Mouse (Mus musculus) ES-Bruce4 (cell line): Measurements from ENCODE around the gene Fmnl1. TPM values are rescaled to one million over a fixed set of nuclear protein-coding genes. Genes with fewer than 3 reads are reported as not detected.

Experiments
- H3K27ac ChIP-seq: 2 replicates; pipeline ENCODE4 v1.5.1; 2012; ENCODE audit warnings: low read length, inconsistent platforms; ENCODE audit not compliant: insufficient read depth
- H3K27me3 ChIP-seq: 2 replicates; pipeline ENCODE4 v1.6.1; 2012; ENCODE audit warnings: mild to moderate bottlenecking, low read length, inconsistent platforms; ENCODE audit not compliant: control insufficient read depth, poor library complexity, insufficient read depth, severe bottlenecking
- H3K36me3 ChIP-seq: 2 replicates; pipeline ENCODE4 v1.6.1; 2012; ENCODE audit warnings: inconsistent platforms, mild to moderate bottlenecking, low read length, moderate library complexity; ENCODE audit not compliant: control insufficient read depth, poor library complexity, insufficient read depth, severe bottlenecking
- H3K4me1 ChIP-seq: one replicate; pipeline ENCODE4 v1.8.1; 2011; ENCODE audit warnings: low read length; ENCODE audit not compliant: control insufficient read depth, insufficient read depth
- H3K4me3 ChIP-seq: 2 replicates; pipeline ENCODE4 v1.5.1; 2011; ENCODE audit warnings: low read depth, mild to moderate bottlenecking, low read length
- H3K9ac ChIP-seq: 2 replicates; pipeline ENCODE4 v1.6.1; 2012; ENCODE audit warnings: low read depth, mild to moderate bottlenecking, inconsistent platforms; ENCODE audit not compliant: poor library complexity, severe bottlenecking
- H3K9me3 ChIP-seq: replicated peaks from 2 replicates; pipeline ENCODE4 v1.6.1; 2012; ENCODE audit warnings: mild to moderate bottlenecking, low read length, inconsistent platforms; ENCODE audit not compliant: control insufficient read depth, poor library complexity, insufficient read depth, severe bottlenecking
- CTCF ChIP-seq: IDR thresholded peaks from one replicate; pipeline ENCODE4 v1.8.1; 2011; ENCODE audit warnings: low read depth, low read length
- EP300 ChIP-seq: IDR thresholded peaks from 2 replicates; pipeline ENCODE4 v1.6.1; 2011; ENCODE audit warnings: low read depth, low read length; ENCODE audit not compliant: insufficient read depth
- POLR2A ChIP-seq: IDR thresholded peaks from one replicate; pipeline ENCODE4 v1.8.1; 2011; ENCODE audit warnings: low read length; ENCODE audit not compliant: insufficient read depth
- polyA plus RNA-seq: library from polyadenylated mRNA; stranded (reverse); fragments of >200 nt; gene quantifications from 2 replicates; pipeline ENCODE4 v1.2.4, GENCODE M21; 2011; ENCODE audit warnings: low read depth; ENCODE audit not compliant: missing spikeins, insufficient read depth, insufficient read length

The Fmnl1 gene
- polyA plus RNA-seq, 1 experiment: 4.9 TPM

- no peak overlapping the region for H3K27ac ChIP-seq
- H3K36me3 ChIP-seq: no peaks in the 10 kb centered on the region
- peaks cover 9% of the 10 kb centered on the region for H3K27me3 ChIP-seq
- H3K4me1 ChIP-seq: peaks cover 2% of the 10 kb centered on the region
- H3K9ac ChIP-seq: no peak overlapping the region
- H3K4me3 ChIP-seq: no peak overlapping the region
- TF ChIP-seq CTCF: no peak
- TF ChIP-seq POLR2A: no peak
- TF ChIP-seq EP300: no peak
- H3K9me3 ChIP-seq: no peaks in the 10 kb centered on the region
Measured at GRCm38 (mm10) chr11:103173771-103174344, 3.0 kb downstream of the Fmnl1 start.

GRCm38 (mm10) chr11:103174411-103174832 lies 3.5 kb downstream of the Fmnl1 start:
- TF ChIP-seq POLR2A: no peak
- no peak for TF ChIP-seq CTCF
- no peak for TF ChIP-seq EP300
- H3K27ac ChIP-seq: no peak overlapping the region
- H3K27me3 ChIP-seq: peaks cover 9% of the 10 kb centered on the region
- H3K36me3 ChIP-seq: no peaks in the 10 kb centered on the region
- H3K9ac ChIP-seq: no peak overlapping the region
- no peak overlapping the region for H3K4me3 ChIP-seq
- H3K9me3 ChIP-seq: no peaks in the 10 kb centered on the region
- peaks cover 2% of the 10 kb centered on the region for H3K4me1 ChIP-seq

- H3K9me3 ChIP-seq: no peaks in the 10 kb centered on the region
Measured at GRCm38 (mm10) chr11:103174891-103175391, 4.0 kb downstream of the Fmnl1 start.

GRCm38 (mm10) chr11:103175688-103176442 lies 5.0 kb downstream of the Fmnl1 start:
- Histone ChIP-seq H3K9ac (no peak overlapping the region), H3K27ac (0 out of 2 replicates have a peak overlapping the region, but pooled peaks have one; percentile 5), H3K4me1 (peaks cover 2% of the 10 kb centered on the region), H3K9me3 (no peaks in the 10 kb centered on the region), H3K4me3 (no peak overlapping the region), H3K36me3 (no peaks in the 10 kb centered on the region), H3K27me3 (peaks cover 4% of the 10 kb centered on the region)
- TF ChIP-seq POLR2A (no peak), CTCF (no peak), EP300 (no peak)

More at GRCm38 (mm10) chr11:103174891-103175391, 4.0 kb downstream of the Fmnl1 start:
- no peak overlapping the region for H3K9ac ChIP-seq
- peaks cover 9% of the 10 kb centered on the region for H3K27me3 ChIP-seq
- no peak overlapping the region for H3K4me3 ChIP-seq
- peaks cover 2% of the 10 kb centered on the region for H3K4me1 ChIP-seq
- TF ChIP-seq POLR2A (no peak), CTCF (no peak), EP300 (no peak)
- H3K27ac ChIP-seq: no peak overlapping the region
- no peaks in the 10 kb centered on the region for H3K36me3 ChIP-seq

GRCm38 (mm10) chr11:103176510-103176909 lies 5.6 kb downstream of the Fmnl1 start:
- TF ChIP-seq EP300: no peak
- no peak for TF ChIP-seq POLR2A
- TF ChIP-seq CTCF: no peak
- Histone ChIP-seq H3K9me3 (no peaks in the 10 kb centered on the region), H3K36me3 (no peaks in the 10 kb centered on the region), H3K4me3 (no peak overlapping the region), H3K27me3 (no peaks in the 10 kb centered on the region; the same call in 1 of the 2 replicates), H3K9ac (no peak overlapping the region), H3K4me1 (peaks cover 2% of the 10 kb centered on the region), H3K27ac (no peak overlapping the region)

GRCm38 (mm10) chr11:103177216-103177615 lies 6.3 kb downstream of the Fmnl1 start:
- H3K27me3 ChIP-seq: no peaks in the 10 kb centered on the region

More at GRCm38 (mm10) chr11:103177216-103177615, 6.3 kb downstream of the Fmnl1 start:
- no peak overlapping the region for H3K27ac ChIP-seq
- H3K4me3 ChIP-seq: no peak overlapping the region
- peaks cover 2% of the 10 kb centered on the region for H3K4me1 ChIP-seq
- no peaks in the 10 kb centered on the region for H3K36me3 ChIP-seq
- no peak overlapping the region for H3K9ac ChIP-seq
- no peaks in the 10 kb centered on the region for H3K9me3 ChIP-seq
- no peak for TF ChIP-seq POLR2A
- TF ChIP-seq CTCF: no peak
- no peak for TF ChIP-seq EP300
